Mouse (Mus musculus): ENCODE measurements around the gene Pknox2.

GRCm38 (mm10) chr9:37122971-37123370 is 24.2 kb downstream of the Pknox2 start:
- TF ChIP-seq CTCF (IDR thresholded peaks at IDR 0.05; ENCODE audit: control insufficient read depth, insufficient read depth, low read length) (no peak), POLR2A (IDR thresholded peaks at IDR 0.05; ENCODE audit: borderline replicate concordance, control insufficient read depth, low read depth, low read length) (no peak)

All from bone marrow, adult 2 months (tissue).